Mouse (Mus musculus) ovary, adult 18-20 months (tissue): ENCODE data around the gene Psmb5.

Source experiments
- DNase-seq: peaks from one replicate; pipeline ENCODE4 v3.0.0; 2022; ENCODE audit warnings: low spot score, mixed read lengths

Gene Psmb5

GRCm38 (mm10) chr14:54617897-54618365 is at the start of gene Psmb5:
Psmb5 (minus strand) TSS chr14:54618022.
- DNase-seq, result peak; percentile 78

DNA sequence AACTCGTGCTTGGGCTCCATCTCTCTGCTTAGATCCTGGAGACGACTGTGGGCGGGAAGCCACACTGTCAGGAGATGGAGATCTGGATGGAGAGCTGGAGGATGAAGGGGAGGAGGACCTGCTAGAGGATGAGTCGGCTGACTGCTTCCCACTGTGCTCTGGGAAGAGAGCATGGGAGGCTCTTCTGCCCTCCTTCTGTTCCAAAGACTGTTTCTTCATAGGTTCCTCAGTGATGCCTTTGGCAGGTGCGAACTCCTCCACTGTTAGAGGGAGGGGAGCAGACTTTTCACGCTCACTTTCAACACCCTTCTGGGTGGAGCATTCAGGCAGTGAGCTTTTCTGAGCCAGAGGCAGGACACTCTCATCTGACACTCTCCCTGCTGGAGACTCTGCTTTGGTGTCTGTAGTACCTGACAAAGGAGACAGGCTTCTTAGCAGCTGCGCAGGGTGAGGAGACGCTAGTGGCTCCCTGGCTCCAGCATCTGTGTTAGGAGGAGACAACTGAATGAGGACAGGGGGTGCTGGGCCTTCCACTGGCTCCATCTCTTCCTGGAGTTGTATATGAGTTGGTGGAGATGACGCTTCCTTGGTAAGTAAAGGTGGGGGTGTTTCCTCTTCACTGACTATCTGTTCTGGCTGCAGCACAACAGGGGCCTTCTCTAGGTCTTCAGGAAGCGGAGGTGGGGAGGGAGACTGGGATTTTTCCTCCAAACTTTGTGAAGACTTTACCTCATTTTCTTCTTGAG is 46.8 kb upstream of the Psmb5 start:
- no peak for DNase-seq

GRCm38 (mm10) chr14:54660009-54660408 is 42.2 kb upstream of the Psmb5 start:
- DNase-seq, result no peak

DNA sequence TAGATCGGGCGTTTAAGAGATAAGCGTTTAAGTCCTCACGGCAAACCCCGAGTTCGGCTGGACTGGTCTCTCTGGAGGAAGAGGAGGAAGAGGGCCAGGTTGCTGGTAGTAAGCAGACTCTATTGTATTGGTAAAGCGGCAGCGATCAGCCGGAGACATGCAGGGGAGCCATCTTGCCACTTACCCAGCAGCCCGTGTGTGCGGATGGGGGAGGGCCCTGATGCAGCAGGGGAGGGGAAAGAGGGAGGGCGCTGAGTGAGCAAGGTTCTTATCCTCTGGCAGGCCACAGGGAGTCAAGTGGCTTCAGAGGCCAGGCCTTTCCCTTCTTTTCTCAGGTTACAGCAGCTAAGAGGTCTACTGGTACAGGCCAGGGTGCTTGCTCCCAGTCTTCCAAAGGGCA is 35.7 kb upstream of the Psmb5 start:
- DNase-seq, result peak; percentile 87

DNA sequence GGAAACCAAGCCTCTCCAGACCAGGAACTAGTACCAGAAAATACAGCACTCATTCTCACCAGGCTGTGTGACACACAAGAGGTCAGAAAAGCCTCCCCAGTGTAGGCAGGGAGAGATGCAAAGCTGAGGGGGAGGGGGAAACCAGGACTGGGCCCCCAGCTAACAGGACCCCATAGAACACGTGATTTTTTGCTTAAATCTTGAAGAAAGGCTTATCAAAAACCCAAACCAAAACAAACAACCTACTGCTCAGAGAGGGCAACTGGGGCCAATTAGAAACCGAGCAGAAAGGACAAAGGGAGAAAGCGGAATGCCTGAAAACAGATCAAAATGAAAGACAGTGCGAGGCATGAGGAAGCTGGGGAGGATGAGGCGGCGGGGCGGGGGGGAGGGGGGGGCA is 35.0 kb upstream of the Psmb5 start:
- no peak for DNase-seq

GRCm38 (mm10) chr14:54651556-54651955 is 33.7 kb upstream of the Psmb5 start:
- no peak for DNase-seq

DNA sequence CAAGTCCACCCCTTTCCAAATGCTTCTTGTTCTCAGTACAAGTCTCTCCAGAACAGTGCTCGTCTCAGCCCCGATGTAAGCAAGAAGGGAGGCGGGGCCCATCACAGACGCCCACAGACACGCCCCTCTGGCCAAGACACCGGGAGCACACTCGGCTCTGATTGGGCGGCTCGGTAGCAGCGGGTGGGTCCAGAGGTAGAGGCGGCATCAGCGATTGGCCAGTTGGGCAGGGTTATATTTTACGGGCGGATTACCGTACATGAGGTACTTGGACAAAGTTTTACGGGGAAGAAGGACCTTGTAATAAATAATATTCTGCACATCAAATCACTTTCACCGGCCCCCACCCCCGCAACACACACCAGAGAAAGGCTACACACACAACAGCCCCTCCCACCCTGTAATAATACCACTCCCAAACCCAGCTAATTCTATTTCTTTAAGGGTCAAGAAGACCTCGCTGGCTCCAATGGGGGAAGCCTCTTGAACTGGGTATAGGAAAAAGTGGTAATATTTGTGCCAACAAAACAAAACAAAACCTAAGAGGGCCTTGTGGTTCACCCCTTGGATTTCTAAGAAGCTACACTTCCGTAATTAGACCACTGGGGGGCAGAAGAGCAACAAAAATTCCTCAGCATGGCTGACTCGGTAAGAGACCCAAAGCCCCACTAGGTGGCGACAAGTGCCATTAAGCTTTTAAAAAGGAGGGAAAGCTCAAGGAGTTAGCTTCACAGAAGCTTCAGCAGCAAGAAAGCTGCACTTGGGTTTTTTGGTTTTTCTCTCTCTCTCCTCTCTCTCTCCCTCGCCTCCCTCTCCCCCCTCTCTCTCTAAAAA is 33.0 kb upstream of the Psmb5 start:
- peak; percentile 57 for DNase-seq

GRCm38 (mm10) chr14:54647900-54648299 is 30.1 kb upstream of the Psmb5 start:
- no peak for DNase-seq

GRCm38 (mm10) chr14:54646898-54647636 is 29.2 kb upstream of the Psmb5 start:
- DNase-seq, result no peak

GRCm38 (mm10) chr14:54646455-54646854 is 28.6 kb upstream of the Psmb5 start:
- DNase-seq, result no peak

GRCm38 (mm10) chr14:54644294-54644693 is 26.5 kb upstream of the Psmb5 start:
- no peak for DNase-seq

DNA sequence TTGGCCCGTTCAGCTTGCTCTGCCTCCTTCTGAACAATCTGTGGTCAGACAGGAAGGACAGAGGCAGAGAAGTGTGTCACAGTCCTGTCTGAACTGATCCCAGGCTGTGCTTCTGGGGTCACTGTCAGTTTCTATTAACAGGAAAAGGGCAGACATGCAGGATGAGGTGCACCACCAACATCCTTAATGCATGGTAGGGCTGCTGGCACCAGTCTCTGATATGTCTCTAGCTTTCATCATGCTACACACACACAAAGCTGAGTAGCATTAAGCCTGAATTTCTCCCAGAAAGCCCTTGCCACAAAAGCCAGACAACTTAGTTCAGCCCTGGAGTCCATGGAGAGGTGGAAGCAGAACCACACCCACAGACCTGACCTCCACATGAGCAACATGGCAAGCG is 25.2 kb upstream of the Psmb5 start:
- no peak for DNase-seq

DNA sequence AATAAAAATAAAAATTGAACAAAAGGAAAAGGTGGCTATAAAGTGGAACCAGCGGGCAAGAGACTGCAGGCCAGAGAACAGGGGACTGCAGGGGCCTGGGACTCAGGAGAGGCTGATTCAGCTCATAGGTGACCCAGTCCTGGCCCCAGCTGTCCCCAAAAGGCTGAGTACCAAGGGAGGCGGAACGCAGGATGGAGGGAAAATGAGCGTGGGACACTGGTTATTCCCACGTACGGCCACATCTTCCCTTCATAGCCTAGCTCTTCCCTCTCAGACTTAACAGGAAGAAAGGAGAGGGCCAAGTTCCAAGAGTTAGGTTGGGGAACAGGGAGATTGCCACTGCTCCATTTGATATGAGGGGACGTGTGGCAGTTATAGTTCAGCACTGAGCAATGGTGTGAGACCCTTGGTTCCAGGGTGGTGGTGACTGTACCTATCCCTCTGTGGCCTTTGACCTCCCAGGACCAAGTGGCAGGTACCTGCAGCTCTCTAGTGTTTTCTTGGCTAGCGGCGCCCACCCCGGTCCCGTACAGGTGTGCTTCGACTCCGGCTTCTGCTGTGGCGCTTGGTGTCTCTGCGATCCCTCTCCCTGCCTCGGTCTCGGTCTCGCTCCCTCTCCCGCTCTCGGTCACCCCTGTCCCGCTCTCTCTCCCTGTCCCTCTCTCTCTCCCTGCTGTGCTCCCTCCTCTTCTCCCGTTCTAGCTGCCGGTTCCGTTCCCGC is 24.6 kb upstream of the Psmb5 start:
- no peak for DNase-seq

- peak; percentile 89 for DNase-seq
These were observed 23.6 kb upstream of the Psmb5 start, which contains the start of gene Cdh24 for GRCm38 (mm10) chr14:54641305-54641969. Cdh24 (minus strand) TSS chr14:54641364.

DNA sequence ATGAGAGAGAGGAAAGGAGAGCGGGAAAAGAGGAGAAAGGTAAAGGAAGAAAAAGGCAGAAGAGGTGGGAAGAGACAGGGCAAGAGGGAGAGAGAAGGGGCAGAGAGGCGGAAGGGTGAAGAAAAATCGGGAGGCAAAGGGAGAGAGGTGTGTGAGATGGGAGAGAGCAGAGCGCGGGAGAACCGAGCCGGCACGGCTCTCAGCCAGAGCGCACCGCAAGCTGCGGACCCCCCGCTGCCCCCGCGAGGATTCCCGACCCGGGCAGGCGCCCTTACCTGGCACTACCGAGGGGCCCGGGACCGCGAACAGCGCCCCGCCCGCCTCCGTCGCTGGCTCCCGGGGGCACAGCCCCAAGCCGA is 23.1 kb upstream of the Psmb5 start, which contains the start of gene Gm17606:
Gm17606 (plus strand) TSS at position 7 of the 359 bp plus-strand sequence.
- no peak for DNase-seq

GRCm38 (mm10) chr14:54640121-54640520 is 22.3 kb upstream of the Psmb5 start:
- DNase-seq, result no peak

GRCm38 (mm10) chr14:54638210-54638609 is 20.4 kb upstream of the Psmb5 start:
- no peak for DNase-seq

DNA sequence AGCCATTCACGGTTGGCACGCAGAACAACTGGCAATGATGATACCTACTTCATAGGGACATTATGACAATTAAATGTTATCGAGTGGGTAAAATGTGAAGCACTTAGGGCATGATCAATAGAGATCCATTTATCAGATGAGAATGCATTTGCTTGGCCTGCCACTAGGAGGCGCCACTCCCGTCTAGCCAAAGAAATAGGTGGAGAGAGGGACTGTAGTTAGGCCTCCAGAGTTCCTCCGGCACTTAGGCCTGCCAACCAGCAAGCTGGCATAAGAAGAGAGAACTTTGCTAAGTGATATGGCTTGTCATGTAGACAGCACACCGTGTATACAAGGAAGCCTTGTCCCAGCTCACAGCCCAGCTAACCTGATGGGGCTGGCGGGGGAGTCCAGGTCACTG is 19.1 kb upstream of the Psmb5 start:
- DNase-seq, result no peak

DNA sequence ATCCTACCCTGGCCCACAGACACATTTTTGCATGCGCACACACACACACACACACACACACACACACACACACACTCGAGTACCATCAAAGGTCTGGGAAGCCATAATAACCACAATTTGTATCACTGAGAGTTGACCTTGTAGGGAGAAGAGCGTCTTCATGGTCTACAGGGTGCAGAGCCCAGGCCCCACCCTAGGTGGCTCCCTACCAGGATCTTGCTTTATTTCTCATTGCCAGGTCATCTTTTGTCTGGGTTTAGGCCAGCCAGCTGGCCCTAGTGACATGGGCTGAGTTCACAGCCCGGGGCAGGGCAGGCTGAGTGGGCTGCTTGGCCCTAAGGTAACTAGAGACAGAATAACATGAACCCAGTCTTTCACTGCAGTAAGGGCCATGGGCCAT is 16.4 kb upstream of the Psmb5 start:
- no peak for DNase-seq

DNA sequence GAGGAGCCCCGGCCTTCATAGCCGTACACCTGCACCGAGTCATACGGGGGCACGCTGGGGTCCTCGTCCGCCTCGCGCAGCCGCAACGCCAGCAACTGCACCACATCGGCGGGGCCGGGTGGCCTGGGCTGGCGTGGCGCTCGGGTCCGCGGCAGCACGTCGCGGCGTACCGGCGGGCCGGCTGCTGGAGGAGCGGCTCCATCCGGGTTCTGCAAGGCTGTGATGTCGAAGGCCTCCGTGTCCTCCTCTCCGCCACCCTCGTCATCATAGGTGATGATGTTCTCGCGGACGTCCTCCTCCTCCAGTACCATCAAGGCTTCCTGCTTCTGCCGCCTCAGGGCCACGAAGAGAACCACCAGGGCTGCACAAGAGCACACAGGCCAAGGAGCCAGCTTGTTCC is 14.4 kb upstream of the Psmb5 start:
- DNase-seq, result no peak

DNA sequence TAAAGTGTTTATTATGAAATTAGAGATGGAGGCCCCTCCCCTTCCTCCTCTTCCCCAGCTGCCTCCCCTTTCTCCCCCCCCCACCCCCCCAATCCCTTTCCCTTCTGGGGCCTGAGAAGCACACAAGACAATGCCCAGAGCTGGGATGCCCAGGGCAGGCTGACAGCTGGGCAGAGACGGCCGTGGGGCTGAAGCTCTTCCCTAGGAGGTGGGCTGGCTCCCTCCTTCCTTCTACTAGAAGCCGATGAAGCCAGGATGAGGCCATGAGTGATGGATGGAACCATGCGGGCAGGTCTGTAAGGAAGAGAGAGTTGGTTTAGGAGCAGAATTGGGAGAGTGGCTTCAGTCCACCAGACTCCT is 13.4 kb upstream of the Psmb5 start:
- DNase-seq, result no peak
